Mouse (Mus musculus) liver, adult 2 months (tissue): ENCODE measurements at regions not wholly inside any gene's neighbourhood (a gene's known extent, or its start where the extent isn't known, plus 50 kb on each side); places are given as distances from the start of the nearest gene placed in this dataset.

Source experiments
- DNase-seq: peaks from one replicate; pipeline ENCODE4 v3.0.0-alpha.2; 2011; ENCODE audit warnings: low read depth, low spot score; ENCODE audit errors: extremely low read depth
- H3K27ac ChIP-seq: fragments of 200-500 bp; replicated peaks from 2 replicates; pipeline ENCODE4 v1.5.1; 2012; ENCODE audit warnings: low read depth, mild to moderate bottlenecking, control low read depth, inconsistent platforms, low read length; ENCODE audit not compliant: insufficient read depth
- H3K27me3 ChIP-seq: fragments of 200-500 bp; 2 replicates; pipeline ENCODE4 v1.6.1; 2012; ENCODE audit warnings: mild to moderate bottlenecking, moderate library complexity, low read length, inconsistent platforms; ENCODE audit not compliant: control insufficient read depth, insufficient read depth
- H3K36me3 ChIP-seq: fragments of 200-500 bp; 2 replicates; pipeline ENCODE4 v1.6.1; 2012; ENCODE audit warnings: low read length, inconsistent platforms; ENCODE audit not compliant: control insufficient read depth, insufficient read depth
- H3K4me1 ChIP-seq: fragments of 200-500 bp; 2 replicates; pipeline ENCODE4 v1.6.1; 2011; ENCODE audit warnings: low read length; ENCODE audit not compliant: control insufficient read depth, insufficient read depth
- H3K4me3 ChIP-seq: fragments of 200-500 bp; 2 replicates; pipeline ENCODE4 v1.5.1; 2011; ENCODE audit warnings: low read depth, mild to moderate bottlenecking, control low read depth, low read length, moderate library complexity; ENCODE audit not compliant: insufficient read depth
- H3K79me2 ChIP-seq: fragments of 200-500 bp; 2 replicates; pipeline ENCODE4 v1.6.1; 2012; ENCODE audit warnings: inconsistent platforms, mild to moderate bottlenecking, low read length, moderate library complexity; ENCODE audit not compliant: control insufficient read depth, insufficient read depth
- H3K9ac ChIP-seq: fragments of 200-500 bp; 2 replicates; pipeline ENCODE4 v1.6.1; 2012; ENCODE audit warnings: low read depth, mild to moderate bottlenecking, control low read depth, inconsistent platforms, low read length
- CTCF ChIP-seq: fragments of 200-500 bp; IDR thresholded peaks from 2 replicates; pipeline ENCODE4 v1.5.1; 2011; ENCODE audit warnings: low read depth, low read length, control low read depth
- POLR2A ChIP-seq: fragments of 200-500 bp; IDR thresholded peaks from 2 replicates; pipeline ENCODE4 v1.6.1; 2011; ENCODE audit warnings: low read length, control low read depth; ENCODE audit not compliant: insufficient read depth; ENCODE audit errors: extremely low read depth
- WGBS: fragments of 180-500 bp; shearing (Covaris S2); methylation state at CpG from one replicate; pipeline ENCODE4 v1.1.7; 2018; 5-methylcytosine and 5-hydroxymethylcytosine counted together

DNA sequence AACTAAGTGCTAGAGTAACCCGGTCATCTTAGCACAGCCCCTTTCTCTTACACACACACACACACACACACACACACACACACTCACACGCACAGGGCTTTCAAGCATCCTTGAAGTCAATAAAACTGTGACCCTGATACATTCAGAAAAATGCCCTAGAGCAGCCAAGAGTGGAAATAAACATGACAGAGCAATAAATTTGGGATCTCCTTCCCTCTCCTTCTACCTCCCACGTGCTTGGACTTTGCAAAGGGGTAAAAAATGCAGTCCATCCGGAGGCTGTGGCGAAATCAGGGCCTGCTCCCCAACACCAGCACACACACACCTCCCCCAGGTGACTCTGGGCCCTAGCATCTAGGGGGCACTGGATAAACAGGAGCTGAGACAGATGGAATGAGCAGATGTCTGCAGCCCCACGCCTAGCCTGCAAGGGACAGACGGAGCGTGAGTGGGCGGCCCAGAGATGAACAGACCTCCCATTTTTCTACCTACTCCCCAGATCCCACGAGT lies 71.3 kb upstream of the Jarid2 start:
- Histone ChIP-seq H3K9ac (no peak overlapping the region), H3K27ac (no peak overlapping the region), H3K4me1 (peaks cover 1% of the 10 kb centered on the region; the same call in 1 of the 2 replicates), H3K79me2 (no peaks in the 10 kb centered on the region), H3K27me3 (no peaks in the 10 kb centered on the region), H3K36me3 (no peaks in the 10 kb centered on the region), H3K4me3 (no peak overlapping the region)
- DNase-seq, result no peak
- no peak for TF ChIP-seq POLR2A
- no peak for TF ChIP-seq CTCF
- WGBS, result 68% methylated on average over 10 of the region's 10 CpGs

DNA sequence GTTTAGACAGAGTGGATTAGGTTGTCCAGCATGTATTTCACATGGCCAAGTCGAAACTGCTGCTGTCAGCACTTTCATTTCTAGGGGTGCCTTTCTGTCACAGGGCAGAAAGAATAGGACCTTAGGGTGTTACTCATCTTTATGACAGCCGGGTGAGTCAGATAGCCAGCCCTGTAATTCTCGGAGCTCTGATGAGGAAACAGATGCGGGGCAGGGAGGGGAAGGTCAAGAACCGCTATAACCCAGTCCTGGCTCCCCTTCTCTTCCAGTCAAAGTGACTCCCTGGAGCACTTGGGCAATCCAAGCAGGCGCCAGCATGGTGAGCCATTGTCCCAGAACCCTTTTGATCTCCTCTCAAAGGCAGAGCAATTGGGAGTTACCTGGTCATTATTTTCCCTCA lies 69.4 kb upstream of the Jarid2 start:
- no peak overlapping the region for H3K27ac ChIP-seq

DNA sequence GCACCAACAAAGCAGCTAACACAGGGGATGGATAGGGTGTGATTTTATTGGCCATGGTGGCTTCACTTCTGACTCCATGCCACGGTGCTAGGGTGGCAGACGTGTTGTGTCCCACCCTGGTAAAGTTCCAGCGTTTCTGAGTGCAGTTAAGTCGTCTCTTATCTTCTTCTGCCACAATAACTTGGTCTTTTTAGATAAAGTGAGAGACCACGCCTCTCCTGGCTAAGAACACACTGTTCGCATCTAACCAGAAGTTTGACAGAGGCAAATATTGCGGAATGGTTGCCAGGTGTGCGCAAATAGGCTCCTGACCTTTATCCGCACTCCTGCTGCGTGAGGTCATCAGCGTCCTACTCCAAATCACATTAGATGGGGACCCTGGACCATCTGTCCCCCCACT lies 66.2 kb upstream of the Jarid2 start:
- 22% methylated on average over 11 of the region's 11 CpGs for WGBS
- Histone ChIP-seq H3K9ac (no peak overlapping the region), H3K36me3 (no peaks in the 10 kb centered on the region), H3K27ac (no peak overlapping the region), H3K27me3 (no peaks in the 10 kb centered on the region), H3K4me1 (peaks cover 2% of the 10 kb centered on the region; the same call in 1 of the 2 replicates), H3K4me3 (no peak overlapping the region), H3K79me2 (no peaks in the 10 kb centered on the region)
- no peak for TF ChIP-seq POLR2A
- no peak for TF ChIP-seq CTCF
- DNase-seq, result peak; percentile 70

More for the DNA sequence above, 69.4 kb upstream of the Jarid2 start:
- 60% methylated on average over 6 of the region's 6 CpGs for WGBS
- no peaks in the 10 kb centered on the region for H3K27me3 ChIP-seq
- no peaks in the 10 kb centered on the region for H3K36me3 ChIP-seq
- no peak for TF ChIP-seq CTCF
- no peak for TF ChIP-seq POLR2A
- peaks cover 2% of the 10 kb centered on the region; the same call in 1 of the 2 replicates for H3K4me1 ChIP-seq
- H3K4me3 ChIP-seq, result no peak overlapping the region
- H3K79me2 ChIP-seq, result no peaks in the 10 kb centered on the region
- peak; percentile 26 for DNase-seq
- no peak overlapping the region for H3K9ac ChIP-seq

DNA sequence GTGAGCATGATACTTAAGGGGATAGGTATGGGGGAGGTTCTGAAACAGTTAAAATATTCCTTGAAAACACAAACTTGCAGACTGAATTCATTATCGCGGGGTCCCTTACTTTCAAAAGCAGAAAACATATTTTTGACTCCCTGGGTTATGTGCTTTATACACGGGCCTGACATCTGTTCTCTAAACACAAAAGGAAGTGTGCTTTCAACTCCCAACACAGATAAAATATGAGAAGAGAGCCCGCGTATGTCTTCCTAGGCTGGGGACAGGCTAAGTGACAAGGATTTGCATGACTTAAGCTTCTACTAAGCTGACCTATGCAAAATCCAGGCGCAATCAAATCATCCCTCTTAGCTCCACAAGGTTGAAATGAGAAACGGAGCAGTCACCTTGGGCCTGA lies 65.5 kb upstream of the Jarid2 start:
- Histone ChIP-seq H3K4me1 (peaks cover 2% of the 10 kb centered on the region; the same call in 1 of the 2 replicates), H3K27ac (no peak overlapping the region), H3K79me2 (no peaks in the 10 kb centered on the region), H3K9ac (no peak overlapping the region), H3K27me3 (no peaks in the 10 kb centered on the region), H3K36me3 (no peaks in the 10 kb centered on the region), H3K4me3 (no peak overlapping the region)
- DNase-seq, result no peak
- TF ChIP-seq CTCF (no peak), POLR2A (no peak)
- 82% methylated on average over 7 of the region's 7 CpGs for WGBS

DNA sequence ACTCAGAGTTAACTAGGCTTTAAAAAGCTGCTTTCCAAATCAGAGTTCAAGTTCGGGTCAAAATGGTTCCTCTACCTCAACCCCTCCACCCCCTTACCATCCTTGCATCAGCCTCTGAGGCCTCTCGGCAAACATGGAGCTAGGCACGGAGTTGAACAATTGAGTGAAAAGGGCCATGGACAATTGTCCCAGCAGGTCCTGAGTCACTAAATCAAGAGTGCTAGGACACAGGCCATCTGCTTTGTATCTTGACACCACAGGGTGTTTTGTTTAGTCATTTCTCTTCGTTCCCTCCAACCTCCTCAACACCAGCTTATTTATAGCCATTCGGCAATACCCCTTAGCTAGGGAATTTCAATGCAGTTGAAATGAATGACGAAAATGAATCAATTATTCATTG lies 59.5 kb upstream of the Jarid2 start:
- WGBS, result 94% methylated on average over 6 of the region's 6 CpGs
- TF ChIP-seq CTCF, result no peak
- TF ChIP-seq POLR2A, result no peak
- Histone ChIP-seq H3K79me2 (no peaks in the 10 kb centered on the region), H3K27me3 (no peaks in the 10 kb centered on the region; the same call in 1 of the 2 replicates), H3K4me3 (no peak overlapping the region), H3K4me1 (no peaks in the 10 kb centered on the region), H3K9ac (no peak overlapping the region), H3K27ac (no peak overlapping the region), H3K36me3 (no peaks in the 10 kb centered on the region)
- no peak for DNase-seq

DNA sequence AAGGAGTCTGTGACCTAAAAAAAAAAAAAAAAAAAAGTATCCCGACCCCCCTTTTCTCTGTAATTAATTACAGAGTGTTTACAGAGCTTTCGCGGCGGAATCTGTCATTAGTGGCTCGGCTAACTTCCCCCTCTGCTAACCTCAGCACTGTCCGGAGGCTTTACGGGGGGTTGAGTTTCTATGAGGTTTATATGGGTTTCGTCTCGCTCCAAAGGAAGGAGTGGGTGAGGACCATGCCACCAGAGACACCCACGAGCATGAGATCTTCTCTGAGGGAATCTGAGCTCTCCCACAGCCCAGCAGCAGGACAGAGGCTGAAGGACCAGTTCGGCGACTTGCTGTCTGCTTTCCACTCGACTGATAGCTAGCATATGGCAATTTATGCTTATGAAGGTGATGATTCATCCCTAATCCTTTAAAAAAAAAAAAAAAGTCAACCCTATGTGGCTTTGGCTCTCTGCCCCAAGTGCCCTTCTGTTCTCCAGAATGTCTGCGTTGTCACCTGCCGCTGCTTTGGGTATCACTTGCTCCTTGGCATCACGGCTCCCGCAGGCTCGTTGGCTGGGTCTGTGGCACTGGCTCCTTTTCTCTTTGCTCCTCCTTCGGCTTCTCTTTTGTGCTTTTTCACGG lies 55.8 kb upstream of the Jarid2 start:
- 19% methylated on average over 20 of the region's 20 CpGs for WGBS
- H3K27me3 ChIP-seq, result no peaks in the 10 kb centered on the region; the same call in 1 of the 2 replicates
- H3K36me3 ChIP-seq, result no peaks in the 10 kb centered on the region
- DNase-seq, result no peak
- TF ChIP-seq CTCF (no peak), POLR2A (no peak)
- no peak overlapping the region for H3K27ac ChIP-seq
- no peaks in the 10 kb centered on the region for H3K79me2 ChIP-seq
- no peaks in the 10 kb centered on the region for H3K4me1 ChIP-seq
- H3K4me3 ChIP-seq, result no peak overlapping the region
- H3K9ac ChIP-seq, result no peak overlapping the region
